Mouse (Mus musculus) testis, postnatal 14 days (tissue): ENCODE measurements around the gene Pdgfra.

Experiments used
- DNase-seq: peaks from one replicate; pipeline ENCODE4 v3.0.0; 2021; ENCODE audit warnings: low spot score

Pdgfra gene

GRCm38 (mm10) chr5:75152021-75152425 is at the start of gene Pdgfra:
Gene Pdgfra (plus strand): TSS chr5:75152292.
- DNase-seq: peak; percentile 34

- no peak for DNase-seq
These were observed 45.6 kb upstream of the Pdgfra start for GRCm38 (mm10) chr5:75106511-75106910.

GRCm38 (mm10) chr5:75109368-75109767 is 42.7 kb upstream of the Pdgfra start:
- DNase-seq: no peak

GRCm38 (mm10) chr5:75111781-75112180 is 40.3 kb upstream of the Pdgfra start:
- no peak for DNase-seq

- DNase-seq: peak; percentile 48
These were observed 33.3 kb upstream of the Pdgfra start for GRCm38 (mm10) chr5:75118840-75119239.

- peak; percentile 40 for DNase-seq
These were observed 30.4 kb upstream of the Pdgfra start for GRCm38 (mm10) chr5:75121646-75122045.

GRCm38 (mm10) chr5:75134681-75135080 is 17.4 kb upstream of the Pdgfra start:
- no peak for DNase-seq

- DNase-seq: peak; percentile 36
These were observed 9.0 kb upstream of the Pdgfra start for GRCm38 (mm10) chr5:75143092-75143491.

GRCm38 (mm10) chr5:75143767-75144166 is 8.3 kb upstream of the Pdgfra start:
- no peak for DNase-seq

GRCm38 (mm10) chr5:75145341-75145740 is 6.8 kb upstream of the Pdgfra start:
- no peak for DNase-seq

- no peak for DNase-seq
These were observed 5.6 kb upstream of the Pdgfra start for GRCm38 (mm10) chr5:75146469-75146868.

- peak; percentile 58 for DNase-seq
These were observed 3.6 kb upstream of the Pdgfra start for GRCm38 (mm10) chr5:75148343-75149127.

GRCm38 (mm10) chr5:75149380-75149779 is 2.7 kb upstream of the Pdgfra start:
- no peak for DNase-seq

GRCm38 (mm10) chr5:75149880-75150279 is 2.2 kb upstream of the Pdgfra start:
- peak; percentile 55 for DNase-seq

- DNase-seq: no peak
These were observed 1.6 kb upstream of the Pdgfra start for GRCm38 (mm10) chr5:75150341-75150981.

GRCm38 (mm10) chr5:75151146-75151900 is 769 bp upstream of the Pdgfra start:
- DNase-seq: peak; percentile 67

GRCm38 (mm10) chr5:75152791-75153625 is 916 bp downstream of the Pdgfra start:
- DNase-seq: peak; percentile 35

GRCm38 (mm10) chr5:75153626-75153960 is 1.5 kb downstream of the Pdgfra start:
- DNase-seq: no peak

GRCm38 (mm10) chr5:75153961-75154620 is 2.0 kb downstream of the Pdgfra start:
- DNase-seq: no peak

GRCm38 (mm10) chr5:75154621-75155235 is 2.6 kb downstream of the Pdgfra start:
- DNase-seq: peak; percentile 45

- DNase-seq: no peak
These were observed 3.2 kb downstream of the Pdgfra start for GRCm38 (mm10) chr5:75155281-75155680.
